Mouse (Mus musculus) MEL-GATA-1-ER (cell line): Measurements from ENCODE around the gene Klhl22.
A peak's percentile ranks its signal among the peaks of the same experiment; 100 is the strongest.
"Not testable (repeated sequence)": the region's sequence is repeated elsewhere in the genome, so short reads cannot be mapped to it uniquely, and the experiment has no call there.

Experiments used
- DNase-seq: peaks from one replicate; pipeline ENCODE4 v3.0.0-alpha.2; 2012; ENCODE audit warnings: low read depth; ENCODE audit errors: extremely low read depth

Klhl22 gene

DNA sequence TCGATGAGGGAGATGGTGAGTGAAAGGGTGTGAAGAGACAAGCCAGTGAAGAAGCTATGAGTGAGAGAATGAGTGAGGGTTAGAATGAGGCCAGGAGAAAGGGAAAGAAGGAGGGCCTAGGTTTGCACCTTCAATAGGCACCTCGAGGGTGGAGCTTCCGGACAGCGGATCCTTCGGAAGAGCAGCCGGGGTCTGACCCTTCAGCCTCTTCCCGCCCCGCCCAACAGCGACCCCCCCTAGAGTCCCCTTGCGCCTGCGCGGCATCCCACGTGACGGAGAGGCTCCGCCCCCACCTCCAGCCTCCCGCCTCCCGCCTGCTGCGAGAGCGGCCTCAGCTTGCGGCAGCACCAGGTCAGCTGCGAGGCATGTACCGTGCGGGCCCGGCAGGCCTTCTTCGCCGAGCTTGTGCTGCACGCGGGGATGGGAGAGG lies at the start of gene Klhl22:
Gene Klhl22 (plus strand): TSS at position 275 of the 430 bp plus-strand sequence.
- DNase-seq = peak; percentile 69

- DNase-seq = no peak
Observed at GRCm38 (mm10) chr16:17717791-17718190, 41.6 kb upstream of the Klhl22 start.

DNA sequence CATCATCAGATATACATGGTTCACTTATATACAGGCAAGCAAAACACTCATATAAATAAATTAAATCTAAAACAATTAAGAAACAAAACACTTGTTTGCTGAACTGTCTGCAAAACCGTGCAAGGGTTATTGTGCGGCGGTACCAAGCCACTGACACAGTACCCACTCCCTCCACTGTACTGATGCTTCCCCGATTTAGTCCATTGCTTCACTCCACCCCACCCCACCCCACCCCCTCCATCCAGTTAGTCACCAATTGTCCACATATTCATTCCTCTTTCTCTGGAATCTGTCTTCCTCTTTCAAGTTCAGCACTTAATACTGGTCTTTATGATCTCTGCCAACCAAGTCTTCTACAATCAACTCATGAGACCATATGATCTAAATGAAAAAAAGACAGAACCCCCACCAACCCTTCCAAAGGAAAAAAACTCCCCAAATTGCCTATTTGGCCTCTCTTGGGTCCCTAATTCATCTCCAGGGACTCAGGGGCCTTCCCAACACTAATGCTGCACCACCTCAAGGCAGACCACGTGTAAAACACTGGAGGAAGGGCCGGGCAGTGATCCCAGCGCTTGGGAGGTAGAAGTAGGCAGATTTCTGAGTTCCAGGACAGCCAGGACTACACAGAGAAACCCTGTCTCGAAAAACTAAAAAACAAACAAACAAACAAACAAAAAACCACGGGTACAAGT lies 38.2 kb upstream of the Klhl22 start:
- no peak for DNase-seq

DNA sequence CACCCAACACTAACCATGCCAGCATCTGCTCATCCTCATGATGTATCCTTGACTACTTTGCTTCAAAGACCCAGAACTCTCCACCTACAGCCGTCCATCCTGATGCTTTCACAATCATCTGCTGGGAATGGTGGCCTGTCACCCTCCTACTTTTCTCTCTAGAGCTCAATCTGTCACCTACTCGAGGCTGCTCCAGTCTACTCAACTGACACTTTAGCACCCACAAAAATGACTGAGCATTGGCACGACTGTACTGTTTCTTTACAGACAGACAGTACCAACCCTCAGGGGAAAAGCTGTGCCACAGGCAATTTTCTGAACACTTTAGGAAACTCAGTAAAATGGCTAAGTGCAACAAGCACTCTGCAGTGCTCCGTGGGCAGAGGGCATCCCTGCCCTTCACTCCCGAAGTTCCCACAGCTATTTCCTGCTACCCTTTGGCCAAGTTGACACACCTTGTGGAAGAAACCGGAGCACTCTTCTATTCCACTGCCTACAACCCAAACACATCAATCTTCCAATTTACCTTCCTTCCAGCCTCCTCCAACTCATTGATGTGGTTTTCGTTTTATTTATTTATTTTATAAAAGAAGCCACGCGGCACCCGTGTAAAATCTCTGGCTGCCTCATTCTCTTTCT lies 37.5 kb upstream of the Klhl22 start:
- DNase-seq = no peak

DNA sequence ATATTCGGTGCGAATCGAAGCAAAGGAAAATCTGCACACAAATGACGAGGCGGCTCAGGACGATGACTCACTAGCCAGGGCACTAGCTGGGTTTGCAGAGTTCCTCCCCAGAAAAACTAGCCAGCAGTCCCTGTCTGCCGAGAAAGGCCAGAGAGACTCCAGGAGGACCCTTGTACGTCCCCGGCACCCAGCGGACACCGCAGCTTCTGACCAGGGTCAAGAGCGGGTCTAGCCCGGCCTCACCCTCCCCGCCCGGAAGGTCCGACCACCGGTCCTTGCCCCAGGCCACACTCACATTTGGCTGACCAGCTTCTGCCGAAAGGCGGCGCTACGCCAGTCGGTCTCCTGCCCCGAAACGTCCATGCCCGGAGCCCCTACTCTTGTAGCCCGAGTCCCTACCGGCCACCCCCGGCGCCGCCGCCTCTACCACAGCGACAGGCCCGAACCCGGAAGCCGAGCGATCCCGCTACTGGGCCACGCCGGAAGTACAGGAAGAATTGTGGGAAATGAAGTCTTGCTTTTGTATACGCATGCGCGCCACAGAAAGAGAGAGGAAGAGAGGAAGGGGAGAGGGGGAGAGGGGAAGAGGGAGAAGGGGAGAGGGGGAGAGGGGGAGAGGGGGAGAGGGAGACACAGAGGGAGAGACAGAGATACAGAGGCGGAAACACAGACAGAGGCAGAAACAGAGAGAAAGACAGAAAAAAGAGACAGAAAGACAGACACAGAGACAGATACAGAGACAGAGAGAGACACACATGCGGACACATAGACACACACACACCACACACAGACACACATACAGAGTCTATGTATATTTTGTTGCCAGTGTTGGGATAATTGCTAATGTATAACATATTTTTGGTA lies 36.7 kb upstream of the Klhl22 start:
- DNase-seq = peak; percentile 81

DNA sequence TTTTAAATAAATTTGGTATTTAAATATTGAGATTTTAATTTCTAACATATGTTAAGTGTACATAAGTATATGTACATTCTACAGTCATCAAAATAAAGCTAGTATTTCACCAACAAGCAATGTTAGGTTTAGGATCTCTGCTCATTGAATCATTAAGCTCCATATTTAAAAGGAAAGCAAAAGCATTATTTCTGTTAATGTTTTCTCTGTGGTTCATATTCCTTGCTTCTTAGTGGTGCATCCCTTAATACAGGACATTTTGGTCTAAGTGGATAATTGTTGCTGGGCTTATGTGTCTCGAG lies 36.1 kb upstream of the Klhl22 start:
- DNase-seq = no peak

DNA sequence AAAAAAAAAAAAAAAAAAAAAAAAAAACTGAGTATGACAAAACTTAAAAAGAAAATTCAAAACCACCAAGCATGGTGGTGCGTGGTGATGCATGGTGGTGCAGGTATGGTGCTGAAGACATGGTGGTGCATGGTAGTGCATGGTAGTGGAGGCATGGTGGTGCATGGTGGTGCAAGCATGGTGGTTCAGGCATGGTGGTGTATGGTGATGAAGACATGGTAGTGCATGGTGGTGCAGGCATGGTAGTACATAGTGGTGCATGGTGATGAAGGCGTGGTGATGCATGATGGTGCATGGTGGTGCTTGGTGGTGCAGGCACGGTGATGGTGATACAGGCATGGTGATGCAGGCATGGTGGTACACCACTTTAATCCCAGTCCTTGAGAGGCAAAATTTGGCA lies 35.0 kb upstream of the Klhl22 start:
- no peak for DNase-seq

DNA sequence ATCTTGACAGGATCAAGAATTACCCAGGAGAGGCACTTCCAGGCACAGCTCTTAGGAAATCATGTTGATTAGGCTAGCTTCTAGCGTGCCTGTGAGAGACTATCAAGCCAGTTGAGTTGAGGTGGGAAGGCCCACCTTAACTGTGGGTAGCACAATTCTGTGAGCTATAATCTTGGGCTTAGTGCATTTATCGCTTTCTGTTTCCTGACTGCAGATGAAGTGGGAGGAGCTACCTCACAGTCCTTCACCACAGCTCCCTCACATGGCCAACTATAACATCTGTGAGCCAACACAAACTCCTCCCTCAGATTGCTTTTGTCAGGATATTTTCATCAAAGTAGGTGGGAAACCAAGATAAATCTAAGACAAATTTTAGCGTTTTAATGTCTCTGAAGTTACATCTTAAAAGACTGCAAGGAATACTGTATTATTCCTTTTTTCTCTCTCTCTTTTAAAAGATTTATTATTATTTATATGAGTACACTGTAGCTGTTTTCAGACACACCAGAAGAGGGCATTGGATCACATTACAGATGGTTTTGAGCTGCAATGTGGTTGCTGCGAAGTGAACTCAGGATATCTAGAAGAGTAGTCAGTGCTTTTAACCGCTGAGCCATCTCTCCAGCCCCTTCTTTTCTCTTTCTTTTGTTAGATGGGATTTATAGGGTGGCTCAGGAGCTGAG lies 32.1 kb upstream of the Klhl22 start:
- peak; percentile 86 for DNase-seq

DNA sequence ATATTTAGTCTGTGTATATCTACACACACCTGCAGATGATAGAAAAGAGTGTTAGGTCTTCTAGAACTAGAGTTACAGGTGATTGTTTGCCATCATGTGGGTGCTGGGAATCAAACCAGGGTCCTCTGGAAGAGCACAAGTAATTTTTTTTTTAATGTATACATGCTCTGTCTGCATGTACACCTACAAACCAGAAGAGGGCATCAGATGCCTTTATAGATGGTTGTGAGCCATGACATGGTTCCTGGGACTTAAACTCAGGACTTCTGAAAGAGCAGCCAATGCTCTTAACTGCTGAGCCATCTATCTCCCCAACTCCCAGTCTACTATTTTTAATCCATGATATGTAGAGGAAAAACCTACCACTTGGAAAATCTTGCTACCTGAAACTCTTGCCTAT lies 29.4 kb upstream of the Klhl22 start:
- peak; percentile 34 for DNase-seq

- no peak for DNase-seq
Observed at GRCm38 (mm10) chr16:17732021-17732420, 27.4 kb upstream of the Klhl22 start.

- DNase-seq = no peak
Observed at GRCm38 (mm10) chr16:17732431-17732830, 27.0 kb upstream of the Klhl22 start.

- no peak for DNase-seq
Observed at GRCm38 (mm10) chr16:17732841-17733340, 26.5 kb upstream of the Klhl22 start, which contains the start of gene Med15. Gene Med15 (minus strand): TSS chr16:17732891.

- DNase-seq = no peak
Observed at GRCm38 (mm10) chr16:17733646-17734045, 25.8 kb upstream of the Klhl22 start.

GRCm38 (mm10) chr16:17734872-17735271 lies 24.5 kb upstream of the Klhl22 start:
- not testable (repeated sequence) for DNase-seq

GRCm38 (mm10) chr16:17736156-17736555 lies 23.3 kb upstream of the Klhl22 start:
- no peak for DNase-seq

- no peak for DNase-seq
Observed at GRCm38 (mm10) chr16:17740080-17740479, 19.3 kb upstream of the Klhl22 start.

- no peak for DNase-seq
Observed at GRCm38 (mm10) chr16:17742810-17743209, 16.6 kb upstream of the Klhl22 start.

DNA sequence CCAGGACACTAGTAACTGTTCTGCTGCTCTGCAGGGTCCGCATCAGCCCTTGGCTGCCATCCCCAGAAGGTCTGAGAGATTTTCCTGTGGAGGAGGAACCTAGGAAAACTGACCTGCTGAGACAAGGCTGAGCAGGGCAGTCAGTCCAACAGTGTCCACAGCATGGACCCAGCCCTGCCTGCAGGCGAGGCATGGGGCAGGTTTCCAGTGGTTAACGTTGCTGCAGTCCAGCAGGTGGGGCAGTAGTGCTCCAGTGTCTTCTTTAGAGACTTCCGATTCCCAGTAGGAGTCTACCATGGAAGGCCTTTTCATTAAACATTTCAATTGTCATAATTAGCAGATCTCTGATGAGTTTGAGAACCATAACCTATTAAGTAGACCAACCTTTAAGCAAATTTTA lies 16.1 kb upstream of the Klhl22 start:
- no peak for DNase-seq

GRCm38 (mm10) chr16:17744536-17744935 lies 14.9 kb upstream of the Klhl22 start:
- DNase-seq = peak; percentile 73

GRCm38 (mm10) chr16:17745067-17745466 lies 14.4 kb upstream of the Klhl22 start:
- DNase-seq = no peak

- DNase-seq = no peak
Observed at GRCm38 (mm10) chr16:17753001-17753400, 6.4 kb upstream of the Klhl22 start.
